Mouse (Mus musculus) neutrophil, adult 5-6 weeks (primary cell): ENCODE measurements around the gene Pgm1. TPM values are rescaled to one million over a fixed set of nuclear protein-coding genes. Genes with fewer than 3 reads are reported as not detected.

ENCODE experiments used
- ATAC-seq: fragments of 151-379, 151-347 bp; 2 replicates; pipeline ENCODE4 v1.8.0; 2017; ENCODE audit warnings: mild to moderate bottlenecking, moderate TSS enrichment; ENCODE audit not compliant: insufficient number of reproducible peaks, poor library complexity, low FRiP score, severe bottlenecking; ENCODE audit errors: extremely low read depth
- total RNA-seq: library from RNA; stranded (forward); fragments of 200-1000 nt; gene quantifications from 2 replicates; pipeline ENCODE4 v1.2.3, GENCODE M21; 2017

Pgm1 gene
- total RNA-seq, 1 experiment from 2014 or later: 14.2 TPM

DNA sequence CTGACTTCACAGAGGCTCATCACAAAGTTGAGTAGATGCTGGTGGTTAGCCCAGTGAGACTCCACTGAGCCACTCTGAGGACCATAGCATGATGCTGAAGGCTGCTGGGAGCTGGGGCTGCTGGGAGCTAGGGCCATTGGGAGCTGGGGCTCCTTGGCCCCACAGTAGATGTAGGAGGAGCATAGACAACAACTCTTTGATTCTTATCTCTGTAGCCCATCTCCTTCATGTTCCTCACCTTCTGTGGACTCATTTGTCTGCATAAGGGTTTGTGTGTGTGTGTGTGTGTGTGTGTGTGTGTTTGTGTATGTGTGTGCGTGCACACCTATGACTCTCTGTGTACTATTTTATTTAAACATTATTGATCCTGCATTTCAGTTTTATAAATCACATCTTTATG lies 18.7 kb downstream of the Pgm1 start:
- ATAC-seq: no peak

DNA sequence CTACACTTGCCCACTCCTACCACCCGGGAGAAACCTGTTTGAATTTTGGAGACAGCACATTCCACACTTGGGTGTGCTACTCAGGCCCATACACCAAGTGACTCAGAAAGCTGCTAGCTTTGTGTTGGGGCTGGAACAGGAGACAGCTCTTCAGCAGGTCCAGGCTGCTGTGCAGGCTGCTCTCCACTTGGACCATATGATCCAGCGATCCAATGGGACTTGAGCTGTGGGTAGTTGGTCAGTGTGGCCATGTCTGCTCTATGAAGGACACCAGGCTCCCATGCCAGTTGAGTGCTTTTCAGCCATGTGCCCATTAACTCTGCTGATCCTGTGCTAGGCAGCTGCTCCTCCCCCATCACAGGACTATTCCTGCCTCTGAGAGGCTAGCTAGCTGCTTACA lies 24.7 kb downstream of the Pgm1 start:
- ATAC-seq: no peak

DNA sequence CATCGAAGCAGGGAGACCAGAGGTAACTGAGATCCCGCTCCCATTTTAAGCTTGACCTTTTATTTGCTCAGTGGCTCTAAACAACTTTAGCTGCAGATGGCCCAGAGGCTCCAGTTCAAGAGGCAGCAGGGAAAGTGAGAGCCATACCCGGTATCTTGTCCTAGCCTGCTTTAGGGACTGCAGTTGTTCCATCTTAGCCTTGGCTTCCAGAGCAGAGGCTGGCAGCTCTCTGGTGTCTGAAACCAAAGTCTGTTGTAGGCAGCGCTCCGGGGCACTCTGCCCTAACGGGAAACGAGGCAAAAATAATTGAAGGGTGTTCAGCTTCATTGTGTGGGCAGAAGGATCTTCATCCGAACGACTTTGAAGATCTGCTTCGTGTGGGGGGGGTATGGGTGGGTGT lies 26.2 kb downstream of the Pgm1 start:
- ATAC-seq: no peak

DNA sequence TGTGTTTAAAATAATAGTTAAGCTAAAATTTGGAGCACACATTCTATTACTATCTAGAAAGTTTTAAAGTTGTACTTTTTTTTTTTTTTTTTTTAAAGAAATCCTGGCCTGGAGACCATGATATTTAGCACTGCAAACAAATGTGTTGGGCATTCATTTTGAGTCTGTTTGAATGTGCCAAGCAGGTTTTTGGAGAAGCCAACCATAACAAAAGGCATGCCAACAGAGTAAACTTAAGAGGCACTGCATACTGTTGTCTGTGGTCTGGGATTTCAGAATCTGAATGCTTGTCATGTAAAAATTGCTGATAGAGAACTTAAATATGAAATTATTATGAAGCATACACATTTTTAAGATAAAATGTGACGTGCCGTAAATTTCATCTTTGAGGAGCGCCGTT lies 28.0 kb downstream of the Pgm1 start:
- no peak for ATAC-seq

DNA sequence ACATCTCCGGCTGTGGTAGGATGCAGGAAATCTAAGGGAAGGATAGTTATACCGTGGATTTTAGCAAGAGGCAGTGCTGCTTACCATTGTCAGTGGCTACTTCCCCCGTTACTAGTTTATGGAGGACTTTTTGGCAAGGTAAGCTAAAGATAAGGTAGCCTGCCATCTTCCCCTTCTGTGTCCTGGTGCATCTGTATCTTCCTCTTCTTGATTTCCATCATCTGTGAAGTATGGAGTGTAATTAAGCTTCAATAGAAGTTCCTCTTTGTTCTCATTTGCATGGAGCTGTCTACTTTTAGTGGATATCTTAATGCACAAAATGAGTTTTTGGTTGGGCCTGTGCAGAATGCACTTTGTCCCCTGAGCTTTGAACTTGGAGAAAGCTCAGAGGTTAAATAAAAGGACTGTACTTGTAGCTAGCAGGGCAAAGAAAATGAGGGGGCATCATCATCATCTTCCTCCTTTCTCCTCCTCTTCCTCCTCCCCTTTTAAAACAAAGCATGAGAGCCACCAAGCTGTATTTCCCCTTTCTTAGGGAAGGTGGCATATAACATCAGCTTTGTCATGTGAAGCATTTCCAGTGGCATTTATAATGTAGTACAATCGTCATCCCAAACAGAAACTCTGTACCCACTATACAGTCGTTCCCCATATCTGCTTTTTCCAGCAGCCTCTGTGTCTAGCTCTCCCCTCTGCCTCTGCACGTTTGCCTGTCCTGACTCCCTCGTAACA lies 29.0 kb downstream of the Pgm1 start:
- no peak for ATAC-seq

DNA sequence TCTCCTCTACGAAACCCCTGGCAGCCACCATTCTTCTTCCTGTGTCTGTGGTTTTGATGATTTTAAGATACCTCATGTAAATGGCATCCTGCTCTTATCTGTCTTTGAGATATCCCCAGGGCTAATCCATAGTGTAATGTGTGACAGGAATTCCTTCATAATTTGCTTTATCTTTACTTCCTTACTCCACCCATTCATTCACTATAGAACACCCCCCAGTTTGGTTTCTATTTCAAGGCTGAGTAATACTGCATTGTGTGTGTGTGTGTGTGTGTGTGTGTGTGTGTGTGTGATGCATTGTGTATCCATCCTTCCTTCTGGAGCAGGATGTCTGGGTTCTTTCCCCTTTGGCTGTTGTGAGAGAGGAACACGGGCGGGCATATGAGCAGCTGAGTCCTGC lies 30.1 kb downstream of the Pgm1 start:
- ATAC-seq: no peak

DNA sequence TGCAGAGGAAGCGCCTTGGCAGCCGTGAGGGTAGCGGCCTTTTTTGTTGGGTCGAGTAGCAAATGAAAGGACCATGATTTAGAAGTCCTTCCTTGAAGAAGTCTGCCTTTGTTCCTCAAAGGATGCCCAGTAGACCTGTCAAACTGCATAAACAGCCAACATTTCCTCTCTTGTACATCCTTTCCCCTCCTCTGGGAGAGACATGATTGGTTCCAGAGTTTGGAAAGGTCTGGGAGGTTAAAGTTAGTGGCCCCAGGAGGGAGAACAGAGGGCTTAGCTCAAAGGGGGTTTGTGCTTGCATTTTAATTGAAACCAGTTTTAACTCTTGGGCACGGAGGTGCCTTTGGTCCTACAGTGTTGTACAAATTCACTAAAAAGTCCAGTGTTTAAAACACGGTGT lies 37.3 kb downstream of the Pgm1 start:
- ATAC-seq: no peak

DNA sequence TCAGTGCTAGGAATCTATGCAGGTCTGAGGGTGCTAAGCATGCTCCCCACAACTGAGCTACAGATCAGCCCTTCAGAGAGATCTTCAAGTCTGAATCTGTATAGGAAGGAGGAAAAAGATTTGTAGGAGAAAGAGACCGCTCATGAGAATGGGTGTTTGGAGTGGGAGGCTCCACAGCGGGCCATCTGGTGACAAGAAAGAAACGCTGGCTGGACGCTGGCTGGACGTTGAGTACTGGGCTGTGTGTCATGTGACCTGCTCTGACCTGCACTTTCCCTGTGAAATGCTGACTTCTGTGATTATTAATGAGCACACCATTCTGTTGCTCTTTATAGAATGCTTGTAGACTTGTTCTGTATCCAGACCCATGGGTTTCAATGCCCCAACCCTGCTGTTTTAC lies 40.1 kb downstream of the Pgm1 start:
- ATAC-seq: no peak

DNA sequence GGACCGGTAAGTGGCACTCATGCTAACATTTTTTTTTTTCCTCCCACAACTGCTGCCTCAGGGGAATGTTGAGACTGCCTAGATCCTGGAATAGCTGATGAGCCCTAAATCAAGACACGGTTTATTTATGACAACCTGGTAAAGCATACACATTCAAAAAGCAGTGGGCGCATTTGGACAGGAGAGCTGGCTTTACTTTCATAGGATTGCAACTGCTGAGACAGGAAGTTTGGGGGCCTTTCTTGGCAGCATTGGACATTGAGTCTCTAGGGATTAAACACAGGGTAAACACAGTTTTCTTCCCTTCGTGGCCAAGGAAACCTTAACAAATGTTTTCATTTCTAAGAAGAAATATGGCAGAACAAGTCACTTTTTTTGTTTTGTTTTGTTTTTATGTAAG lies 40.9 kb downstream of the Pgm1 start:
- no peak for ATAC-seq

DNA sequence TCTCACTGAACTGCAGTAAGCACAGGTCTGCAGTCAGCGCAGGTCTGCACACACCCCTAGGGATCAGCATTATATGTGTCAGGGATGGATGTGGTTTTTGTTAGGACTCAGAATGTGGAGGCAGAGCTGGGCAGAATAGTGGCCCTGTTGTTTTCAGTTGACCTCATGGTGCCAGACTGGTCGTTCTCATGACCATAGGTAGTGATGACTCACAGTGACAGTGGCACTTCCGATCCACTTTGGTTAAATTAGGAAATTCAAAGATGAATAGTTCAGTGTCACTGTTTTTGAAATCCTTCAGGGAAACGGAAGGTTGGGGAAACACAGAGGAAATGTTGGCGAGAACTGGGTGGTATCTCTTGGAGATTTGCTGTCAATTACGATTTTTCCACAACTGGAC lies 43.7 kb downstream of the Pgm1 start:
- no peak for ATAC-seq

DNA sequence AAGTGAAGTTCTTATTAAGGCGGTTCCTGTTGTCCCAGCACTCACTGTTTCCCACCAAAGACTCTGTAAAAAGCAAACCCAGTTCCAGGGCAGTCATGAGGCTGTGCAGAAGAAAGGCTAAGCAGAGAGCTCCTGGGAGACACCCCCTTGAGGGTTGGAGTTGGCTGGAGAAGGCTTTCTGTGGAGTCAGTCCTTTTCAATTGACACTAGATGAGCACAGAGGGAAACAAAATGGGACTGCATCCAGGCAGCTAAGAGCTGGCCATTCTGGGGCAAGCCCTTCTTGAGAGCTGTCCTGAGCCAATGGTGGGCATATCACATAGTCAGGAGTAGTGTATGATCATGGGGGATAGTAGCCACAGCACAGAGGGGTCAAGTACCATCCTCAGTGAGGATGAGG lies 44.7 kb downstream of the Pgm1 start:
- no peak for ATAC-seq

DNA sequence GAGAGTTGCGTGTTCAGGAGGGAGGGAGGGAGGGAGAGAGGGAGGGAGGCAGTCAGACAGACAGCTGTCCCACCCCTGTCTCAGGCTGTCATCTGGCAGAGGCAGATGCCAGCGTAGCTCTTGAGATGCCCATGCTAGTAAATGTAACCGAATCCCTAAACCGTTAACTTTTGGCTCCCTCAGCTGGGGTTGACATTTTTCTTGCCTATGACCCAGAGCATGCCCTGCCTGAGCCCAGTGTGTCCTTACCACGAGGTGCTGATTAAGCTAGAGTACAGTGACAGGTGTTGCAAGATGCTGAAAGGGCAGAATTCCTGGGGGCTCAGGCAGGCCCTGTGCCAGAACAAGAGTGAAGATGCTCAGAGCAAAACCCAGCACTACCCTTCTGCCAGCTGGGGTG lies 45.2 kb downstream of the Pgm1 start:
- ATAC-seq: no peak

DNA sequence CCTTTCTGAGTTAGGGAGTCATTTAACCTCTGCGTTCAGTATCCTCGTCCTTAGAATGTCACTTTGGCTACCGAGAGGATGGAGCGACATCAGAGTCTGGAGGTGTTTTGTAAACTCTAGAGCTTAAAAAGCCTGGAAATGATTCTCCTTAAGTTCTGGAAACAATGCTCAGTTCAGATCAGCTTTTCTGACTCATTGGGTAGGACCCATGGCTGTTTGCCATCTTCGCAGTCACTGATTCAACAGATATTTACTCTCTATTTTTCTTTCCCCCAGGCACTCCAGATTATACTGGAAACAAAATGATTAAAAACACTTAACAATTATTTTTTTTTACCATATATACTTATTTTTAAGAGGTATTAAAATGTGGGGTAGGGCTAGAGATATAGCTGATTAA lies 50.1 kb downstream of the Pgm1 start:
- ATAC-seq: no peak

DNA sequence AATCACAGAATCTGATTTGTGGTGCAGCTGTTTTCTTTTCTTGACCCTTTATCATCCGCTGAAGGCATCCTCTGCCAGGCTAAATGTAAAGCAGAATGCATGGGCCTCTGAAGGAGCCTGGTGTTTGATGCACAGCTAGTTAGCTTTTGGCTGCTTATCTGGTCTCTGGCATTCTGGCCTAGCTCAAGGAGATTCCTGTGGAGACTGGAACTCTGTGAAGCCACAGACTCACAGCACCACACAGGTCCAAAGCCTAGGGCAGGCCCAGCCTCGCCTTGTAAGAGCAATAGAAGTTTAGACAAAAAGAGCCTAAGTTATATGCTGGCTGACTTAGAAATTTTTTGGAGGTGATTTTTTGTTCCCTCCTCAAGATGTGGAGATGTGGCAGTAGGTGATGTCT lies 52.0 kb downstream of the Pgm1 start:
- ATAC-seq: no peak

DNA sequence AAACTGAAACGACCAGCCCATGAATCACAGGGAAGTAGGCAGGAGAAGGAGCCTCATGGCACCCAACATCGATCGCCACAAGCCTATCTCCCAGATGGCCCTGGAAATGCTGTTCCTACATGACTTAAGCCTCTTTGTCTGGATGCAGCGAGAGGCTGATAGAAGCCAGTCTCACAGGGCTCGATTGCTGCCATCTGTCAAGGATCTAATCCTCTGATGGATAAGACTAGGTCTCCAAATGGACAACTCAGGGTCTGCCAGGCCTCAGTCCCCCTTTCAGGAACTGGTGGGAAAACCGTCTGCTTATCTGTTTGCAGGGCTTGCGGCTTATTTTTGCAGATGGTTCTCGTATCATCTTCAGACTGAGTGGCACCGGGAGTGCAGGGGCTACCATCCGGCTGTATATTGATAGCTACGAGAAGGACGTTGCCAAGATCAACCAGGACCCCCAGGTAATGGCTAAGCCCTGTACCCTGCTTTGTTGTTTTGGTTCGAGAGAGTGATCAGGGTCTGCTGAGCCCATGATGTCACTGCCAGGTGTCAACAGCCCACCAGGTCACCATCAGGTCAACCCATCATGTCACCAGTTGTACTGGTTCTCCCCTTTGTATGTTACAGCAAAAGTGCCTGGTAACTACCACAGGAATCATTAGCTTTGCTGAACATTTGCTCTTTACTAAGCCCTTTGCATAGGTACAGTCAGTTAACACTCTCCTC lies 54.6 kb downstream of the Pgm1 start:
- no peak for ATAC-seq

DNA sequence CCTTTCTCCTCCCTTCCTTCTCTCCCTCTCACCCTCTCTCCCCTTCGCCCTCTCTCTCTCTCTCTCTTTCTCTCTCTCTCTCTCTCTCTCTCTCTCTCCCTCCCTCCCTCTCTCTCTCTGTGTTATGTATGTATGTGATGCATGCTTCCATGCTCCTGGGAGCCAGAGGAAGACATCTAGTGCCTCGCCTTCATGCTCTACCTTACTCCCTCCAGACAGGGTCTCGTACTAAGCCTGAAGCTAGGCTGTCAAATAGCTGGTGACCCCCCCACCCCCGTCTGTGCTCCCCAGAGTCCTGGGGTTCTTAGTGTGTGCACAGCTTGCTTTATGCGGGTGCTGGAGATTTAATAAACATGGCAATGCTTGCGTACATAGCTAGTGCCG lies 55.1 kb downstream of the Pgm1 start:
- no peak for ATAC-seq

DNA sequence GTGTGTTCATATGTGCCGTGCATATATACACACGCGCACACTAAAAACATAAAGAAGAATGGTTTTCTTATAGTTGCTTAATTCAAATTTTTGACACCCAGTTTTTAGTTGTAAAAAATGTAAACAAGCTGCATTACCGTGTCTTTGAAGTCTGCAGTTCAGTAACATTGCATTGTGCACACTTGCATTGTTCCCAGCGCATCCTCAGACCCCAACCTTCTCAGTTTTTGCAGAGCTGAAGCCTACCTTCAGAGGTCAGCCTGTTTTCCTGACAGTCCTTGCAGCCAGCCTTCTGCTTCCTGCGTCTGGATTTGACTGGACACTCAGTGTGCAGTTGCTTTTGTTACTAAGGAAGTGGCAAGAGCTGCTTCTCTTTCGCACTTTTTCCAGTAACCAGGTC lies 55.9 kb downstream of the Pgm1 start:
- no peak for ATAC-seq

DNA sequence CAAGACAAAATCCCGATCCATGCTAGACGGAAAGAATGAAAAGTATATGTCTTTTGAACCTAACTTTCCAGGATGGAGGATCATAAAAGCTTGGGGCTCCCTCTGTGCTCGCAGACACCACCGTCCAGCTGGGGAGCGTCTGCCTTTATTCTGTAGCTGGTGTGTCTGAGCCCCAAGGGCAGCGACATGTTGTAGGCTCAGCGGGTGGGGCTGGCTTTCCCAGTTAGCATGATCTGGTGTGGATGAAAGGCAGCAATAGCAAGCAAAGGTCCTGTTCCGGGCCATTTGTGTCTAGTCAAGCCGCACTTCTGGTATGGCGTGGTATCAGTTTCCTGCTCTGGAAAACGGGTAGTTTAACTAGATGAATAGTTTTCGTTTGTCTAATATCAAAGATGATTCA lies 56.4 kb downstream of the Pgm1 start:
- no peak for ATAC-seq

DNA sequence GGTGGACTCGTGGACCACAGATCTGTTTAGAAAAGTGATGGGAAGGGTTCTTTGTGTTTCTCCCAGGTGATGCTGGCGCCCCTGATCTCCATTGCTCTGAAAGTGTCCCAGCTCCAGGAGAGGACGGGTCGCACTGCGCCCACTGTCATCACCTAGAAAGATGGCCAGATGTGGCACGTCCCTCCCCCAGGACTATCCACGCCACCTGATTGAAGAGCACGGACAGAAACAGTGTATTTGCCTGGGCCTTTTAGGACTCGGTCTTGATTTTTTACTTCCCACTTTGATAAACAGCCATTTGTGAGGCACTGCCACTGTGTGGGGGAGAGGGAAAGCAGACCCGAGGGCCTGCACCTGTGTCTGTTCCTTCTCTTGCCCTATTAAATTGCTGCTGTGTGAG lies 57.4 kb downstream of the Pgm1 start:
- ATAC-seq: no peak

DNA sequence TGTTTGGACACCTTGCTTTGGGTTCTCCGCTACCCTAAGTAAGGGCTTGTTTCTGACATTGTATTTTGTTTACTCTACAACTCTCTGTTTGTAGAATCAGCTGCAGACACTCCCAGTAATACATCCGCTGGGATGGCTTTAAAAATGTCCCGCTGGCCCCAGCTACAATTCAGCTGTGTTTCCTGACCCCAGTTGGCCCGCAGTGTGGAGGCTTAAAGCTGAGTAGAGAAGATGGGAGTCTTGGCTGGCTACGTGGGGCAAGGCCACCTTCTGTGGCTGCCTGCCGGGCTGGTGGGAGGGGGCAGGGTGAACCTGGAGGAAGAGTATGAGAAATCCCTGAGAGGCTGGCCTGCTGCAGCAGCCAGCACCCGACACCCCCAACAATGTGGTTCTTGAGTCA lies 59.6 kb downstream of the Pgm1 start:
- ATAC-seq: no peak

DNA sequence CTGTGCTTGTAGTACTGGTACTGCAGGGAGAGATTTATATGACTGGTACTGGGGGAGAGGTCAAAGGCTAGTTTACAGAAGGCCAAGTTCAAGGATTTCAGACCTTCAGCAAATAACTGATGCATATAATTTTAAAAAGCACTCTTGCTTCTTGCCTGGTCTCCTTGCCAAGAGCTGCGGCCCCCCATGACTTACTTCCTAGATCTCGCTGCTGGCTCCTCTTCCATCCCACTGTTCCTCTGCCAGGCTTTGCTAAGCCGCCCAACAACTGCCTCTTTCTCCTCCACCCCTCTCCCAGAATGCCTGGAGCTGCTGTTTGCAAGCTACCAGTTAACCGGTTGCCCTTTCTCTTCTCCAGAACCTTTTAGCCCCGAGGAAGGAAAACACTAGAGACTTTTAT lies 71.8 kb downstream of the Pgm1 start:
- ATAC-seq: no peak
